Mouse (Mus musculus): ENCODE measurements around the gene Pkig. TPM values are rescaled to one million over a fixed set of nuclear protein-coding genes. Genes with fewer than 3 reads are reported as not detected.

The Pkig gene
- polyA plus RNA-seq, 1 experiment = 138 TPM

GRCm38 (mm10) chr2:163675662-163676061, 17.5 kb downstream of the Pkig start:
- Histone ChIP-seq H3K4me3 (ENCODE audit: extremely low read depth, insufficient read depth, insufficient read length) (no peak overlapping the region), H3K27ac (ENCODE audit: insufficient read depth, low read length) (peak overlapping the region; percentile 75), H3K36me3 (ENCODE audit: control insufficient read depth, insufficient read depth, low read length) (peaks cover 1% of the 10 kb centered on the region; the same call in 1 of the 2 replicates), H3K4me1 (ENCODE audit: control insufficient read depth, insufficient read depth, insufficient read length) (peaks cover 45% of the 10 kb centered on the region; the same call in 1 of the 2 replicates), H3K27me3 (ENCODE audit: control insufficient read depth, insufficient read depth, low read length) (no peaks in the 10 kb centered on the region)
- TF ChIP-seq POLR2A (IDR thresholded peaks at IDR 0.05; ENCODE audit: low read depth, low read length) (no peak), CTCF (IDR thresholded peaks at IDR 0.05; ENCODE audit: extremely low read depth, insufficient read depth, insufficient read length, insufficient replicate concordance) (no peak)
- 79% methylated on average over 6 of the region's 6 CpGs for WGBS
- no peak for DNase-seq (ENCODE audit: low read depth in 1 of 2, low spot score in 2 of 2)

- H3K27ac ChIP-seq (ENCODE audit: insufficient read depth, low read length) = peak overlapping the region; percentile 75
- no peaks in the 10 kb centered on the region for H3K27me3 ChIP-seq (ENCODE audit: control insufficient read depth, insufficient read depth, low read length)
- peaks cover 2% of the 10 kb centered on the region; the same call in 1 of the 2 replicates for H3K36me3 ChIP-seq (ENCODE audit: control insufficient read depth, insufficient read depth, low read length)
- DNase-seq (ENCODE audit: low read depth in 1 of 2, low spot score in 2 of 2) = no peak
- peaks cover 45% of the 10 kb centered on the region; the same call in 1 of the 2 replicates for H3K4me1 ChIP-seq (ENCODE audit: control insufficient read depth, insufficient read depth, insufficient read length)
- 55% methylated on average over 4 of the region's 4 CpGs for WGBS
- no peak for TF ChIP-seq CTCF (IDR thresholded peaks at IDR 0.05; ENCODE audit: extremely low read depth, insufficient read depth, insufficient read length, insufficient replicate concordance)
- TF ChIP-seq POLR2A (IDR thresholded peaks at IDR 0.05; ENCODE audit: low read depth, low read length) = no peak
- no peak overlapping the region for H3K4me3 ChIP-seq (ENCODE audit: extremely low read depth, insufficient read depth, insufficient read length)
These were observed 18.1 kb downstream of the Pkig start for GRCm38 (mm10) chr2:163676321-163676720.

GRCm38 (mm10) chr2:163676745-163677144, 18.6 kb downstream of the Pkig start:
- H3K27me3 ChIP-seq (ENCODE audit: control insufficient read depth, insufficient read depth, low read length) = no peaks in the 10 kb centered on the region
- no peak for DNase-seq (ENCODE audit: low read depth in 1 of 2, low spot score in 2 of 2)
- H3K27ac ChIP-seq (ENCODE audit: insufficient read depth, low read length) = peak overlapping the region; percentile 75
- whole genome bisulfite sequencing = 37% methylated on average over 3 of the region's 3 CpGs
- H3K36me3 ChIP-seq (ENCODE audit: control insufficient read depth, insufficient read depth, low read length) = peaks cover 2% of the 10 kb centered on the region; the same call in 1 of the 2 replicates
- H3K4me1 ChIP-seq (ENCODE audit: control insufficient read depth, insufficient read depth, insufficient read length) = peaks cover 45% of the 10 kb centered on the region; the same call in 1 of the 2 replicates
- no peak overlapping the region for H3K4me3 ChIP-seq (ENCODE audit: extremely low read depth, insufficient read depth, insufficient read length)
- no peak for TF ChIP-seq POLR2A (IDR thresholded peaks at IDR 0.05; ENCODE audit: low read depth, low read length)
- no peak for TF ChIP-seq CTCF (IDR thresholded peaks at IDR 0.05; ENCODE audit: extremely low read depth, insufficient read depth, insufficient read length, insufficient replicate concordance)

- Histone ChIP-seq H3K4me3 (ENCODE audit: extremely low read depth, insufficient read depth, insufficient read length) (no peak overlapping the region), H3K4me1 (ENCODE audit: control insufficient read depth, insufficient read depth, insufficient read length) (peaks cover 23% of the 10 kb centered on the region; the same call in 1 of the 2 replicates), H3K27ac (ENCODE audit: insufficient read depth, low read length) (no peak overlapping the region), H3K36me3 (ENCODE audit: control insufficient read depth, insufficient read depth, low read length) (peaks cover 2% of the 10 kb centered on the region; the same call in 1 of the 2 replicates), H3K27me3 (ENCODE audit: control insufficient read depth, insufficient read depth, low read length) (no peaks in the 10 kb centered on the region)
- TF ChIP-seq POLR2A (IDR thresholded peaks at IDR 0.05; ENCODE audit: low read depth, low read length) (no peak), CTCF (IDR thresholded peaks at IDR 0.05; ENCODE audit: extremely low read depth, insufficient read depth, insufficient read length, insufficient replicate concordance) (no peak)
- WGBS = 89% methylated on average over 2 of the region's 2 CpGs
- DNase-seq (ENCODE audit: low read depth in 1 of 2, low spot score in 2 of 2) = no peak
These were observed 24.2 kb downstream of the Pkig start for GRCm38 (mm10) chr2:163682344-163682743.

- DNase-seq (ENCODE audit: low read depth in 1 of 2, low spot score in 2 of 2) = no peak
- Histone ChIP-seq H3K4me1 (ENCODE audit: control insufficient read depth, insufficient read depth, insufficient read length) (peaks cover 14% of the 10 kb centered on the region; the same call in 1 of the 2 replicates), H3K36me3 (ENCODE audit: control insufficient read depth, insufficient read depth, low read length) (peaks cover 2% of the 10 kb centered on the region; the same call in 1 of the 2 replicates), H3K27ac (ENCODE audit: insufficient read depth, low read length) (peak overlapping the region; percentile 13; the same call in 1 of the 2 replicates), H3K4me3 (ENCODE audit: extremely low read depth, insufficient read depth, insufficient read length) (no peak overlapping the region), H3K27me3 (ENCODE audit: control insufficient read depth, insufficient read depth, low read length) (no peaks in the 10 kb centered on the region)
- no peak for TF ChIP-seq CTCF (IDR thresholded peaks at IDR 0.05; ENCODE audit: extremely low read depth, insufficient read depth, insufficient read length, insufficient replicate concordance)
- WGBS = 75% methylated on average over 4 of the region's 4 CpGs
These were observed 27.1 kb downstream of the Pkig start for GRCm38 (mm10) chr2:163685287-163685686.

- Histone ChIP-seq H3K27ac (ENCODE audit: insufficient read depth, low read length) (peak overlapping the region; percentile 52), H3K27me3 (ENCODE audit: control insufficient read depth, insufficient read depth, low read length) (no peaks in the 10 kb centered on the region), H3K4me1 (ENCODE audit: control insufficient read depth, insufficient read depth, insufficient read length) (peaks cover 14% of the 10 kb centered on the region; the same call in 1 of the 2 replicates), H3K36me3 (ENCODE audit: control insufficient read depth, insufficient read depth, low read length) (peaks cover 2% of the 10 kb centered on the region; the same call in 1 of the 2 replicates), H3K4me3 (ENCODE audit: extremely low read depth, insufficient read depth, insufficient read length) (no peak overlapping the region)
- WGBS = 65% methylated on average over 6 of the region's 6 CpGs
- TF ChIP-seq CTCF (IDR thresholded peaks at IDR 0.05; ENCODE audit: extremely low read depth, insufficient read depth, insufficient read length, insufficient replicate concordance) = no peak
- TF ChIP-seq POLR2A (IDR thresholded peaks at IDR 0.05; ENCODE audit: low read depth, low read length) = no peak
- no peak for DNase-seq (ENCODE audit: low read depth in 1 of 2, low spot score in 2 of 2)
These were observed 27.6 kb downstream of the Pkig start for GRCm38 (mm10) chr2:163685761-163686200.

- H3K27me3 ChIP-seq (ENCODE audit: control insufficient read depth, insufficient read depth, low read length) = no peaks in the 10 kb centered on the region
- no peak for DNase-seq (ENCODE audit: low read depth in 1 of 2, low spot score in 2 of 2)
- WGBS = 61% methylated on average over 5 of the region's 5 CpGs
- no peaks in the 10 kb centered on the region for H3K36me3 ChIP-seq (ENCODE audit: control insufficient read depth, insufficient read depth, low read length)
- H3K4me1 ChIP-seq (ENCODE audit: control insufficient read depth, insufficient read depth, insufficient read length) = peaks cover 14% of the 10 kb centered on the region; the same call in 1 of the 2 replicates
- H3K27ac ChIP-seq (ENCODE audit: insufficient read depth, low read length) = peak overlapping the region; percentile 52; the same call in 1 of the 2 replicates
- TF ChIP-seq POLR2A (IDR thresholded peaks at IDR 0.05; ENCODE audit: low read depth, low read length) (no peak), CTCF (IDR thresholded peaks at IDR 0.05; ENCODE audit: extremely low read depth, insufficient read depth, insufficient read length, insufficient replicate concordance) (no peak)
- no peak overlapping the region for H3K4me3 ChIP-seq (ENCODE audit: extremely low read depth, insufficient read depth, insufficient read length)
These were observed 28.0 kb downstream of the Pkig start for GRCm38 (mm10) chr2:163686233-163686632.
